Mouse (Mus musculus) bone marrow, adult 2 months (tissue): ENCODE results near the gene Zdhhc17.

Experiments used
- CTCF ChIP-seq: fragments of 200-500 bp; IDR thresholded peaks from 2 replicates; pipeline ENCODE4 v1.5.1; 2011; ENCODE audit warnings: low read length, control low read depth; ENCODE audit not compliant: control insufficient read depth, insufficient read depth
- POLR2A ChIP-seq: fragments of 200-500 bp; IDR thresholded peaks from 2 replicates; pipeline ENCODE4 v1.6.1; 2011; ENCODE audit warnings: low read depth, mild to moderate bottlenecking, control low read depth, low read length, borderline replicate concordance; ENCODE audit not compliant: control insufficient read depth

GRCm38 (mm10) chr10:110921890-110922289, 88.0 kb downstream of the Zdhhc17 start:
- TF ChIP-seq POLR2A, result no peak
- no peak for TF ChIP-seq CTCF
